Mouse (Mus musculus) ovary, postnatal 14 days (tissue): Measurements from ENCODE around the gene Brms1.
"Not testable (repeated sequence)": the region's sequence is repeated elsewhere in the genome, so short reads cannot be mapped to it uniquely, and the experiment has no call there.

Experiments
- DNase-seq: peaks from one replicate; pipeline ENCODE4 v3.0.0; 2022; ENCODE audit warnings: low spot score

Brms1 gene

GRCm38 (mm10) chr19:5040862-5041523 lies at the start of gene Brms1:
TSS of gene Brms1 (plus strand) at chr19:5041354.
- peak; percentile 85 for DNase-seq

- DNase-seq, result no peak
Observed at GRCm38 (mm10) chr19:4992371-4992770, 48.8 kb upstream of the Brms1 start.

GRCm38 (mm10) chr19:4992904-4993303 lies 48.2 kb upstream of the Brms1 start:
- peak; percentile 27 for DNase-seq

DNA sequence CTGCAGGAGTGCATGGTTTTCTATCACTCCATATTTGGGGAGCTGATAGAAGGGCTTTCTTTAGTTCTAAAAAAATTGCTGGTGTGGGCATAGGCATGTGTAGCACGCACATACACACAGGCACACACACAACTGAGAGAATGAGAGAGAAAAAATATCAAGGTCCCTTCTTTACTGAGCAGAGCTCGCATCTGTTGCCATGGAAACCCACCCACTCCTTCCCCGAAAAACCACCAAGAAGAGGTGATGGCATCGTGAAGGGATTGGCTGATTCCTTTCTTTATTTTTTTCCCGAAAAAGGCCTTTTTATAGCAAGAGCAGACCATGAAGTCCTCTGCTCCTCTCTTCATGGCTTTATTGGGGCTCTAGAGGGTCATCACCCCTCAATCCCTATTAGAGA lies 47.1 kb upstream of the Brms1 start:
- no peak for DNase-seq

DNA sequence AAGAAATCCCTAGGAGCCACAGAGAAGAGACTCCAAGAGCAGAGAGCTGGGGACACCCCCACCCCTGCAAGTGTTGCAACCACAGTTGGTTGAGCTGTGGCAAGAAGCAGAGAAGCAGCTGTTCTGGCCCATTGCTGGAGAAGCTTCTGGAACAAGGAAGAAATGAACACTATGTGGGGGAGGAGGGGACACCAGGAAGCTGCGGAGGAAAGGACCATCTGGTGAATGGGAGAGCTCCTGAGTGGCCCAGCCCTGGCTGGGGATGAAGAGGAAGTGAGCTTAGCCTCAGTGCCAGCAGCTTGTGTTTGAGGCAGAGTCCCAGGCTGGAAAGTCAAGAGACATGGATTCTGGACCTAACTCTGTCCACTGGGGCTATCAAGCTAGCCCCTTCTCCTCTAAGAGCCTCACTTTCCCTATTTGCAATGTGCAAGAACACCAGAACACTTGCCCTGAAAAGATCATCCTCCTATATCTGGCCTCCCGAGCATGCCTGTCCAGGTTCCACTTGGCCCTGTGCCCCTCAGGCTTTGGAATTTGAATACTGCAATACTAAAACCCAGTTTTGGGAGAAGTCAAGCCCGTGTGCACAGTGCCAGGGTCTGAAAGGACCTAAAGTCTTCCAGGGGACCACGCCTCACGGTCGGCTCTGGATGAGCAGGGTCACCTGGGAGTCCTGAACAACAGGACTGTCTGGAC lies 41.6 kb upstream of the Brms1 start:
- no peak for DNase-seq

GRCm38 (mm10) chr19:5001666-5002406 lies 39.3 kb upstream of the Brms1 start:
- DNase-seq, result peak; percentile 72

- DNase-seq, result not testable (repeated sequence)
Observed at GRCm38 (mm10) chr19:5003644-5004043, 37.5 kb upstream of the Brms1 start.

GRCm38 (mm10) chr19:5004925-5005324 lies 36.2 kb upstream of the Brms1 start:
- no peak for DNase-seq

- DNase-seq, result no peak
Observed at GRCm38 (mm10) chr19:5013138-5013537, 28.0 kb upstream of the Brms1 start.

GRCm38 (mm10) chr19:5014961-5015398 lies 26.2 kb upstream of the Brms1 start:
- no peak for DNase-seq

DNA sequence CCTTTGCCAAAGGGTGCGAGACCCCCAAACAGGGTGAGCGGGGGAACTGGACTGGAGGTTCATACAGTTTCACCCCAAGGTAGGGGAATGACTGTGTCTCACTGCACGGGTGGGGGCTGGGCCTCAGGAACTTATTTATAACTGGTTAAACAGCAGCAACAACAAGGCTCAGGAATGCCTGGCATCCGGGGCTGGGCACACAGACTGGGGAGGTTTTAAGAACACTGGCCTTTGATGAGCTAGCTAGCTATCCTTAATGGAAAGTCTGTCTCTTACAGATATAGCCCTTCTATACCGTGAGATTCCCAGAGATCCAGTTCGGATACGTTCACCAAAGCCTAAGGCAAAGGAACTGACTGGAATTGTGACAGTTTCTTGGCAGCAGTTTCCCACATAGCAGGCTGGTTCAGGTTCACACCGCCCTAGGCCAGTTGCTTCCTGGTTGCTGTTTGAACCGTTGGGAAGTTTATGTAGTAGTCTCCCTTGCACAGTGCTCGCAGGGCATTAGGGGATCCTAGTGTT lies 24.9 kb upstream of the Brms1 start:
- no peak for DNase-seq

DNA sequence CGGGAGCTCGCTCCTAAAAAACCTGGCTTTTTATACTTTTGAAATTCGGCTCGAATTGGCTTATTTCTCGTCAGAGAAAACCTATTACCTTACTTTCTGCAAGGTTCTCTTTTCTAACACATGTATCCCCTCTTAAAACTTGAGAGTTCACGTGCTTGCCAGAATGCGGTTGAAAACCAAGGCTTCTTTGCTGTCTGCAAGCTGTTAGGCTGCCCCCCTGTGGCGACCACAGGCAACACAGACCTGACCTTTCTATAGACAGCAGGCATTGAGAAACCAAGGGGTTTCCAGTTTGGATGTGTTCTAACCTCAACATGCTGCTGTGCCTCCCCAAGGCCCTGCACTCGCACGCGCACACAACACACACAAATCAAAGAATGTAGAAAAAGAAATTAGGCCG lies 24.4 kb upstream of the Brms1 start:
- no peak for DNase-seq

DNA sequence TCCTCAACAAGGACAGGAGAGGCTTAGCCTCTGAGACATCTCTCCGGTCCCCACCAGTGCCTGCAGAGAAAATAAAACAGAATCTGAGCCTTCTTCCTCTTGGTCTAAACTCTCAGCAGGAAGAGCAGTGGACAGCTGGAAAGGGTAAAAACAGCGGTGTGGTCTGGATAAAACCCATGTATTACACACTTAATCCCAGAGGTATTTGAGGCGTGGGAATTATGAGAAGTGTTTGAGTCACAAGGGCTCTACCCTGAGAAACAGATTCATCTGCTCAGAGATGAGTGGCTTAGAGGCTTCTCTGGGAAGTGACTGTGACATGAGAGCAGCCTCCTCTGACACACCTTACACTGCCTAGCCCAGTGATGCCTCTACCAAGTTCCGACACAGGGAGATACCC lies 23.5 kb upstream of the Brms1 start:
- DNase-seq, result no peak

DNA sequence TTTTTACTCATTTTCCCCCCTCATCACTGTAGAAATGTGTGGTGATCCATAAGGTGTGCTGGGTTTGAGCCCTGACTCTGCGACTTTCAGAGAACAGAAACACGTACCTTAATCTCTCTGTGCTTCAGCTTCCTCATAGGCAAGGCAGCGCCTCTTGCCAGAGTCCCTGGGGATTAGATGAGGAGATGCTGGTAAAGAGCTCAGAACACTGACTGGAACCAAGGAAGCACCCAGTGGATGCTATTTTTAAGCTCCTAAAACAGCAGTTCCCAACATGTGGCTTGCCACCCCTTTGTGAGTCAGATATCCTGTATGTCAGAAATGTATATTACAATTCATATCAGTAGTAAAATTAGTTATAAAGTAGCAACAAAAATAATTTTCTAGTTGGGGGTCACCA lies 23.0 kb upstream of the Brms1 start:
- no peak for DNase-seq

- DNase-seq, result no peak
Observed at GRCm38 (mm10) chr19:5021416-5021815, 19.7 kb upstream of the Brms1 start.

GRCm38 (mm10) chr19:5023621-5024479 lies 17.3 kb upstream of the Brms1 start, which contains the start of gene Slc29a2:
TSS of gene Slc29a2 (plus strand) at chr19:5023860.
- peak; percentile 80 for DNase-seq

GRCm38 (mm10) chr19:5026111-5026510 lies 15.0 kb upstream of the Brms1 start:
- DNase-seq, result no peak

GRCm38 (mm10) chr19:5032686-5033085 lies 8.5 kb upstream of the Brms1 start:
- DNase-seq, result no peak

- DNase-seq, result no peak
Observed at GRCm38 (mm10) chr19:5036577-5036976, 4.6 kb upstream of the Brms1 start.

GRCm38 (mm10) chr19:5037678-5038571 lies 3.2 kb upstream of the Brms1 start:
- peak; percentile 72 for DNase-seq

DNA sequence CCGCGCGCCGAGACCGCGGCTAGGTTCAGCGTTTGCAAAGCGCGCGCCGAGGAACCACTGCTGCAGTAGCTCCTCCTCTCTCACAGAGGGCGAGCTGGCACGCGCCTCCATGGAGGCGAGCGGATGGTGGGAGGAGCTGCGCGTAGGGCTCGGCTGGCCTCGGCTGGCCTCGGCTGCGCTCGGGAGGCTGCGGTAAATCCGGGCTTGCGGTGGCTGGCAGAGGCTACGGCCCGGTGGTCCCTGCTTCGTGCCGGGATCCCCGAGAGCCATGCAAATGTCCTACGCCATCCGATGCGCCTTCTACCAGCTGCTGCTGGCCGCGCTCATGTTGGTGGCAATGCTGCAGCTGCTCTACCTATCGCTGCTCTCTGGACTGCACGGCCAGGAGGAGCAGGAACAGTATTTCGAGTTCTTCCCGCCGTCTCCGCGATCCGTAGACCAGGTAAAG lies 2.4 kb upstream of the Brms1 start, which contains the start of the genes B4gat1 and AC124502.3:
B4gat1 (plus strand) TSS at position 118 of the 448 bp plus-strand sequence.
AC124502.3 (plus strand) TSS at position 183 of the 448 bp plus-strand sequence.
- peak; percentile 79 for DNase-seq
